Mouse (Mus musculus) heart, postnatal 0 days (tissue): ENCODE results near the gene Ccdc62.

ENCODE experiments used
- CTCF ChIP-seq: IDR thresholded peaks from 2 replicates; pipeline ENCODE4 v1.5.1; 2016; ENCODE audit warnings: antibody characterized with exemption, control low read depth, low read depth
- EP300 ChIP-seq: IDR thresholded peaks from 2 replicates; pipeline ENCODE4 v1.6.1; 2016; ENCODE audit warnings: antibody characterized with exemption, low read depth

- TF ChIP-seq CTCF (no peak), EP300 (no peak)
Measured at GRCm38 (mm10) chr5:123982838-123983237, 52.4 kb downstream of the Ccdc62 start.
